Mouse (Mus musculus): ENCODE measurements around the gene Ptpa.

DNA sequence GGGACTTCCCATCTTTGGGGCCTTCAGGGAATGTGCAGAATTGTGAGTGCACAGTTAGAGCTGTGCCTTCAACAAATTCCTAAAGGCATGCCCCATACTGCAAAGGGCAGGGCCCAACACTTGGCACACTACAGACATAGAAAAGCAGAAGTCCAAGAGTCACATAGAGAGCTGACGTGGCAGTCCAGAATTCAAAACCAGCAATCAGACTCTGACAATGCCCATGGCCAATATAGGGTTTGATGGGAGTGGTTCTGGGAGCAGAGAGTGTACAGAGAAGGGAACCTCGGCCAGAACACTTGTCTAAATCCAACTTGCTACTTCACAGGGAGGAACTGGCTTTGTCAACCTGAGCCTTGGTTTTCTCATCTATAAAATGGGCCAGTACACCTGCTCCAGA, 8.6 kb upstream of the Ptpa start:
- no peak for TF ChIP-seq CTCF (IDR thresholded peaks at IDR 0.05; ENCODE audit: low read depth, low read length)
- no peak for TF ChIP-seq POLR2A (IDR thresholded peaks at IDR 0.05; ENCODE audit: extremely low read depth, insufficient read depth, low read length)

Data from liver, adult 2 months (tissue).